Mouse (Mus musculus) CH12.LX (cell line): ENCODE data around the gene Traf5. TPM values are rescaled to one million over a fixed set of nuclear protein-coding genes. Genes with fewer than 3 reads are reported as not detected.

Source experiments
- DNase-seq: peaks from one replicate; pipeline ENCODE4 v3.0.0-alpha.2; 2013; ENCODE audit errors: extremely low read depth
- H3K27ac ChIP-seq: 2 replicates; pipeline ENCODE4 v1.5.1; 2012; ENCODE audit warnings: low read depth, mild to moderate bottlenecking, control low read depth, moderate library complexity; ENCODE audit not compliant: insufficient read depth
- H3K27me3 ChIP-seq: replicated peaks from 2 replicates; pipeline ENCODE3; 2012; ENCODE audit warnings: inconsistent platforms
- H3K36me3 ChIP-seq, 2 experiments: replicated peaks in 1 of 2; 2 replicates each; pipeline versions ENCODE3 to v1.6.1; 2012; ENCODE audit warnings: inconsistent platforms in 1 of 2, low read length in 1 of 2, mild to moderate bottlenecking in 1 of 2, mixed read lengths in 1 of 2, moderate library complexity in 1 of 2; ENCODE audit not compliant: control insufficient read depth in 1 of 2, insufficient read depth in 1 of 2
- H3K4me1 ChIP-seq, 2 experiments: 2 replicates each; pipeline ENCODE4 v1.6.1; 2012; ENCODE audit warnings: inconsistent platforms in 1 of 2, moderate library complexity in 1 of 2; ENCODE audit not compliant: insufficient read depth in 2 of 2, control insufficient read depth in 1 of 2
- H3K4me2 ChIP-seq: 2 replicates; pipeline ENCODE4 v1.6.1; 2012; ENCODE audit warnings: low read depth, mild to moderate bottlenecking, control low read depth; ENCODE audit not compliant: poor library complexity, insufficient read depth, severe bottlenecking
- H3K4me3 ChIP-seq, 3 experiments: fragments of 150-350 bp in 1 of 3; sonication (generic) in 1 of 3; replicated peaks in 1 of 3; 2 replicates each; pipeline versions ENCODE3 to v1.5.1; 2011 to 2012; ENCODE audit warnings: low read depth in 2 of 3, low read length in 2 of 3, mild to moderate bottlenecking in 2 of 3, moderate library complexity in 2 of 3, control low read depth in 1 of 3, improper control_type of control experiment in 1 of 3, inconsistent platforms in 1 of 3, mixed read lengths in 1 of 3; ENCODE audit not compliant: poor library complexity in 1 of 3
- H3K79me2 ChIP-seq: replicated peaks from 2 replicates; pipeline ENCODE4 v1.6.1; 2012; ENCODE audit warnings: mild to moderate bottlenecking, moderate library complexity; ENCODE audit not compliant: control insufficient read depth, poor library complexity, insufficient read depth, severe bottlenecking; ENCODE audit errors: extremely low read depth
- H3K9ac ChIP-seq: 2 replicates; pipeline ENCODE4 v1.6.1; 2012; ENCODE audit warnings: low read depth, mild to moderate bottlenecking, control low read depth, moderate library complexity; ENCODE audit not compliant: insufficient read depth
- H3K9me3 ChIP-seq: replicated peaks from 2 replicates; pipeline ENCODE3; 2012; ENCODE audit warnings: low read length, inconsistent platforms, mixed read lengths
- BHLHE40 ChIP-seq: IDR thresholded peaks from 2 replicates; pipeline ENCODE4 v1.6.1; 2011; ENCODE audit warnings: mild to moderate bottlenecking, low read depth, low read length, improper control_type of control experiment
- CHD2 ChIP-seq: IDR thresholded peaks from 2 replicates; pipeline ENCODE4 v1.6.1; 2011; ENCODE audit warnings: low read length, improper control_type of control experiment
- E2F4 ChIP-seq: IDR thresholded peaks from 2 replicates; pipeline ENCODE4 v1.6.1; 2011; ENCODE audit warnings: low read depth, low read length, improper control_type of control experiment; ENCODE audit not compliant: insufficient replicate concordance
- ELF1 ChIP-seq: IDR thresholded peaks from 2 replicates; pipeline ENCODE4 v1.6.1; 2014; ENCODE audit warnings: low read depth, mild to moderate bottlenecking, inconsistent platforms, low read length, improper control_type of control experiment
- EP300 ChIP-seq: IDR thresholded peaks from 2 replicates; pipeline ENCODE4 v1.6.1; 2011; ENCODE audit warnings: low read length, improper control_type of control experiment
- ETS1 ChIP-seq: conservative IDR thresholded peaks from 2 replicates; pipeline ENCODE4 v1.6.1; 2012; ENCODE audit warnings: low read depth, mild to moderate bottlenecking, inconsistent platforms, low read length, improper control_type of control experiment, moderate library complexity
- IRF4 ChIP-seq: IDR thresholded peaks from 2 replicates; pipeline ENCODE4 v1.6.1; 2014; ENCODE audit warnings: low read depth, mild to moderate bottlenecking, inconsistent platforms, low read length, improper control_type of control experiment
- JUN ChIP-seq: IDR thresholded peaks from 2 replicates; pipeline ENCODE4 v1.6.1; 2011; ENCODE audit warnings: low read depth, mild to moderate bottlenecking, low read length, improper control_type of control experiment, moderate library complexity; ENCODE audit not compliant: insufficient read depth
- JUND ChIP-seq: conservative IDR thresholded peaks from 2 replicates; pipeline ENCODE4 v1.6.1; 2011; ENCODE audit warnings: low read depth, low read length, improper control_type of control experiment
- MAFK ChIP-seq: IDR thresholded peaks from 2 replicates; pipeline ENCODE4 v1.6.1; 2011; ENCODE audit warnings: low read length, improper control_type of control experiment; ENCODE audit not compliant: insufficient replicate concordance
- MXI1 ChIP-seq: IDR thresholded peaks from 2 replicates; pipeline ENCODE4 v1.6.1; 2011; ENCODE audit warnings: mild to moderate bottlenecking, low read depth, low read length, improper control_type of control experiment
- NELFE ChIP-seq: IDR thresholded peaks from 2 replicates; pipeline ENCODE4 v1.6.1; 2011; ENCODE audit warnings: low read depth, low read length, improper control_type of control experiment
- SIN3A ChIP-seq: IDR thresholded peaks from 2 replicates; pipeline ENCODE4 v1.6.1; 2012; ENCODE audit warnings: low read length, improper control_type of control experiment, inconsistent platforms
- SMC3 ChIP-seq: IDR thresholded peaks from 2 replicates; pipeline ENCODE4 v1.6.1; 2011; ENCODE audit warnings: low read depth, low read length, improper control_type of control experiment
- ZKSCAN1 ChIP-seq: IDR thresholded peaks from 2 replicates; pipeline ENCODE4 v1.6.1; 2012; ENCODE audit warnings: low read depth, inconsistent platforms, low read length, improper control_type of control experiment, borderline replicate concordance
- dilution Hi-C: fragments of 300-500 bp; cut with MboI; formaldehyde crosslinking; loops from 2 replicates; pipeline ENCODE4 v1.14.3; 2020; ENCODE audit warnings: low sequenced_read_pairs; ENCODE audit not compliant: extremely low pct_unique_long_range_greater_than_20kb, extremely low pct_ligation_motif_present
- in situ Hi-C: fragments of 300-500 bp; cut with MboI; formaldehyde crosslinking; loops from 3 replicates; pipeline ENCODE4 v1.14.3; 2019; ENCODE audit warnings: low sequenced_read_pairs, low pct_ligation_motif_present, low pct_unique_long_range_greater_than_20kb, mixed read lengths
- polyA plus RNA-seq: library from polyadenylated mRNA; unstranded; fragments of >175 nt; gene quantifications from 2 replicates; pipeline ENCODE4 v1.2.1, GENCODE M21; 2012; ENCODE audit warnings: low read depth; ENCODE audit not compliant: insufficient read length
- total RNA-seq, 2 experiments: library from RNA; depleted of rRNA; stranded (reverse); fragments of 300-350 nt in 1 of 2; fragments of >200 nt in 1 of 2; gene quantifications; 2 replicates each; pipeline ENCODE4 v1.2.3; 2012 to 2014

The Traf5 gene
- total and polyA plus RNA-seq, 3 experiments = 21.3 to 38.7 (median 32.3) TPM

DNA sequence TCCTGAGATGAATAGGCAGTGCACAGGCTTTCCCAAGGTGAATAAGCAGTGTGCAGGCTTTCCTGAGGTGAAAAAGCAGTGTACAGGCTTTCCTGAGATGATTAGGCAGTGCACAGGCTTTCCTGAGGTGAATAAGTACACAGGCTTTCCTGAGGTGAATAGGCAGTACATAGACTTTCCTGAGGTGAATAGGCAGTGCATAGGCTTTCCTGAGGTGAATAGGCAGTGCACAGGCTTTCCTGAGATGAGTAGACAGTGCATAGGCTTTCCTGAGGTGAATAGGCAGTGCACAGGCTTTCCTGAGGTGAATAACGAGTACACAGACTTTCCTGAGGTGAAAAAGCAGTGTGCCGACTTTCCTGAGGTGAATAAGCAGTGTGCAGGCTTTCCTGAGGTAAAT lies 131.4 kb downstream of the Traf5 start:
- Histone ChIP-seq H3K36me3 (peaks cover 0 to 6% of the 10 kb centered on the region in 2 experiments), H3K4me3 (no peak overlapping the region), H3K79me2 (no peaks in the 10 kb centered on the region), H3K9ac (no peak overlapping the region), H3K27ac (no peak overlapping the region), H3K4me2 (no peak overlapping the region), H3K9me3 (peaks cover 19% of the 10 kb centered on the region), H3K4me1 (peaks cover 10 to 42% of the 10 kb centered on the region in 2 experiments), H3K27me3 (no peaks in the 10 kb centered on the region)
- in situ Hi-C loops (no loop called here), dilution Hi-C loops (no loop called here)
- peak; percentile 32 for DNase-seq
- TF ChIP-seq JUND (no peak; the same call in 1 of the 2 replicates), CHD2 (no peak), MAFK (0 out of 2 replicates have a peak, but pooled peaks have one; percentile 10), E2F4 (no peak), ETS1 (0 out of 2 replicates have a peak, but pooled peaks have one; percentile 9), BHLHE40 (peak; percentile 53), IRF4 (peak; percentile 63)

DNA sequence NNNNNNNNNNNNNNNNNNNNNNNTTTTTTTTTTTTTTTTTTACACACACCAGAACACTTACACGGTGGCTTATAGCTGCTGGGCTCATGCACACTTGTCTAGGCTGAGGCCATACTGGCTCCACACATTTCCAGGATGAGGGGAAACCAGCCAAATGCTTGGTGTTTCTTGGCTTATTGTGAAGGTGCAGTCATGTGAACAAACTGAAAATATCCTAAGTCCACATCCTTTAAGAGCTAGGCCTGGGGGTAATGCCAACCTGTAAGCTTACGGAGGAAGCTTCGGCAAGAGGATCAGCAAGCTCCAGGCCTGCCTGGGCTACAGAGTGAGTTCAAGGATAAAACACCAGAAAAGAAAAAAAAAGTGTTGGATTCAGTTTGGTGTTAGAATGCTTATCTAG lies 135.0 kb downstream of the Traf5 start:
- Histone ChIP-seq H3K27me3 (no peaks in the 10 kb centered on the region), H3K9me3 (peaks cover 6% of the 10 kb centered on the region), H3K36me3 (peaks cover 0 to 4% of the 10 kb centered on the region in 2 experiments), H3K4me3 (no peak overlapping the region), H3K9ac (no peak overlapping the region), H3K4me2 (no peak overlapping the region), H3K4me1 (peaks cover 7 to 39% of the 10 kb centered on the region in 2 experiments; a peak in 3 of 4 replicates), H3K27ac (no peak overlapping the region), H3K79me2 (no peaks in the 10 kb centered on the region)
- no peak for DNase-seq
- in situ Hi-C loops (no loop called here), dilution Hi-C loops (no loop called here)
- TF ChIP-seq JUND (no peak), ETS1 (no peak), EP300 (no peak), JUN (no peak), NELFE (no peak), ZKSCAN1 (no peak), SMC3 (no peak), MXI1 (no peak), SIN3A (no peak), BHLHE40 (no peak), ELF1 (no peak)
